Mouse (Mus musculus) olfactory bulb, adult 2 months (tissue): ENCODE data around the gene Camkv.

Experiments
- CTCF ChIP-seq: fragments of 200-500 bp; IDR thresholded peaks from 2 replicates; pipeline ENCODE4 v1.5.1; 2012; ENCODE audit warnings: low read depth, mild to moderate bottlenecking, low read length, moderate library complexity; ENCODE audit not compliant: insufficient read depth
- POLR2A ChIP-seq: fragments of 200-500 bp; IDR thresholded peaks from 2 replicates; pipeline ENCODE4 v1.6.1; 2012; ENCODE audit warnings: mild to moderate bottlenecking, low read depth, low read length, moderate library complexity; ENCODE audit not compliant: insufficient read depth

DNA sequence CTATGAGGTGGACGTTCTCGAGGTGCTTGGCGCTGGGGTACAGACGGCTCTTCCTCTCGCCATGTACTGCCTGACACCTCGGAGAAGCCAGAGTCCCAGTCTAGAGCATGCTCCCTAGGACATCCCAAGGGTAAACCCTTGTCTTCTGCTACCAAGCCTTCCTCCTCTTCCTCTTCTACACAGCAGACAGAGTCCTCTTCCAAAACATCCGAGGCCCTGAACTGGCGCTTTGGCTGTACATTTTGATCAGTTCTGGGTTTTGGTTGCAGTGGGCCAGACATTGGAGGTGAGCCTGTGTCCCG is 49.2 kb downstream of the Camkv start:
- no peak for TF ChIP-seq POLR2A
- TF ChIP-seq CTCF: no peak
